Mouse (Mus musculus) liver, postnatal 0 days (tissue): ENCODE results near the gene Arhgef2.
A peak's percentile ranks its signal among the peaks of the same experiment; 100 is the strongest.

Experiments
- CTCF ChIP-seq: sonication (generic); IDR thresholded peaks from 2 replicates; pipeline ENCODE4 v1.5.1; 2016; ENCODE audit warnings: antibody characterized with exemption, low read depth
- EP300 ChIP-seq: IDR thresholded peaks from 2 replicates; pipeline ENCODE4 v1.6.1; 2016; ENCODE audit warnings: antibody characterized with exemption, low read depth, mild to moderate bottlenecking

GRCm38 (mm10) chr3:88677399-88677798 lies 71.6 kb downstream of the Arhgef2 start:
- TF ChIP-seq CTCF (peak; percentile 92), EP300 (no peak)
